31 mouse cellular contexts compared by ENCODE assay signal in genomic region chr6:28169851-28170539, GRCm38 (mm10). TPM values are rescaled to one million over a fixed set of nuclear protein-coding genes. Genes with fewer than 3 reads are reported as not detected.
DNase-seq lines count a peak whose midpoint lies in the region; ATAC-seq lines count a peak whose summit lies in the region.
"Had no signal": no experiment of that assay in that cellular context is flagged by ENCODE, and none has a peak within 500 bp of the region (broad histone marks: within the 10 kb centered on the region; RNA-seq: fewer than 3 reads in every experiment).

No protein-coding gene starts in this region.

- no peak overlapping the region for H3K27ac ChIP-seq in kidney, embryonic 15.5 days
- H3K27ac ChIP-seq in liver, embryonic 15.5 days (replicated peaks): no peak overlapping the region
- H3K27ac ChIP-seq: embryonic facial prominence, embryonic 13.5 days; hindbrain, embryonic 13.5 days; limb, embryonic 10.5 days; limb, embryonic 15.5 days; lung, embryonic 15.5 days; neural tube, embryonic 12.5 days had no signal

- H3K4me3 ChIP-seq in kidney, embryonic 15.5 days (replicated peaks): no peak overlapping the region
- no peak overlapping the region for H3K4me3 ChIP-seq in liver, embryonic 15.5 days (replicated peaks)
- H3K4me3 ChIP-seq: embryonic facial prominence, embryonic 13.5 days; erythroblast, embryonic 14.5 days; hindbrain, embryonic 13.5 days; limb, embryonic 10.5 days; limb, embryonic 15.5 days; lung, embryonic 15.5 days; neural tube, embryonic 12.5 days had no signal

- H3K36me3 ChIP-seq in kidney, embryonic 15.5 days: no peaks in the 10 kb centered on the region
- no peaks in the 10 kb centered on the region for H3K36me3 ChIP-seq in liver, embryonic 15.5 days (replicated peaks)
- H3K36me3 ChIP-seq: embryonic facial prominence, embryonic 13.5 days; hindbrain, embryonic 13.5 days; limb, embryonic 10.5 days; limb, embryonic 15.5 days; lung, embryonic 15.5 days; neural tube, embryonic 12.5 days had no signal

- H3K4me1 ChIP-seq in kidney, embryonic 15.5 days: no peaks in the 10 kb centered on the region
- H3K4me1 ChIP-seq in liver, embryonic 15.5 days (replicated peaks): no peaks in the 10 kb centered on the region
- H3K4me1 ChIP-seq: embryonic facial prominence, embryonic 13.5 days; hindbrain, embryonic 13.5 days; limb, embryonic 10.5 days; limb, embryonic 15.5 days; lung, embryonic 15.5 days; neural tube, embryonic 12.5 days had no signal

- no peak overlapping the region for H3K9ac ChIP-seq in kidney, embryonic 15.5 days
- H3K9ac ChIP-seq in liver, embryonic 15.5 days: no peak overlapping the region
- H3K9ac ChIP-seq: embryonic facial prominence, embryonic 13.5 days; forebrain, postnatal 0 days; hindbrain, embryonic 13.5 days; limb, embryonic 15.5 days; lung, embryonic 15.5 days; neural tube, embryonic 12.5 days had no signal

- no peak for ATAC-seq in kidney, embryonic 15.5 days (replicated peaks; ENCODE audit: low FRiP score)
- no peak for ATAC-seq in liver, embryonic 15.5 days (ENCODE audit: insufficient read depth)
- ATAC-seq: CD4-positive, CD25-positive, alpha-beta regulatory T cell, adult 4 months; forebrain, postnatal 0 days; intestine, embryonic 16.5 days; midbrain, embryonic 16.5 days had no signal

- DNase-seq in kidney, adult 9 months: peak; percentile 6
- peak; percentile 33 for DNase-seq in ES-CJ7 (ENCODE audit: low read depth, low spot score)
- DNase-seq in MEL-GATA-1-ER (ENCODE audit: extremely low read depth, low read depth): peak; percentile 49
- no peak for DNase-seq in layer of hippocampus, adult 18-20 months (ENCODE audit: low spot score in 2 of 2)
- DNase-seq in adrenal gland, postnatal 25 days: no peak
- DNase-seq: adrenal gland, postnatal 14 days; cerebellum, adult 11-12 months; cerebellum, adult 9-11 months; embryo, embryonic 11 days; forebrain, postnatal 0 days; gastrocnemius, postnatal 10 days; heart, postnatal 4 days; right cerebral cortex, adult 18-20 months; spleen, adult 18-20 months; thymus, adult 2 months; thymus, postnatal 36 days had no signal

- H3K27me3 ChIP-seq in kidney, embryonic 15.5 days: no peaks in the 10 kb centered on the region
- no peaks in the 10 kb centered on the region for H3K27me3 ChIP-seq in liver, embryonic 15.5 days
- H3K27me3 ChIP-seq: embryonic facial prominence, embryonic 13.5 days; hindbrain, embryonic 13.5 days; limb, embryonic 15.5 days; lung, embryonic 15.5 days; neural tube, embryonic 12.5 days had no signal

- no peaks in the 10 kb centered on the region for H3K9me3 ChIP-seq in kidney, embryonic 15.5 days (replicated peaks)
- H3K9me3 ChIP-seq in liver, embryonic 15.5 days (replicated peaks): no peaks in the 10 kb centered on the region
- H3K9me3 ChIP-seq: embryonic facial prominence, embryonic 13.5 days; hindbrain, embryonic 13.5 days; limb, embryonic 10.5 days; limb, embryonic 15.5 days; lung, embryonic 15.5 days; neural tube, embryonic 12.5 days had no signal

- 80% methylated on average over 19 of the region's 19 CpGs for WGBS in kidney, embryonic 15.5 days
- 58% methylated on average over 19 of the region's 19 CpGs for WGBS in liver, embryonic 15.5 days (ENCODE audit: insufficient replicate concordance)

- H3K4me2 ChIP-seq in kidney, embryonic 15.5 days: no peak overlapping the region
- peak overlapping the region; percentile 13 for H3K4me2 ChIP-seq in liver, embryonic 15.5 days
- H3K4me2 ChIP-seq: embryonic facial prominence, embryonic 13.5 days; hindbrain, embryonic 13.5 days; limb, embryonic 15.5 days; lung, embryonic 15.5 days; midbrain, embryonic 11.5 days; neural tube, embryonic 12.5 days had no signal

RNA-seq across cellular contexts. Expression of gene Grm8, which starts 35.0 kb away (rescaled TPM):
- 0.32 and 0.45 TPM in 2 replicates for polyA plus RNA-seq in kidney, embryonic 15.5 days (2015; fragmentation: Nextera tagmentation; extraction: Ambion mirVana)
- not detected in 2 replicates for polyA plus RNA-seq in liver, embryonic 15.5 days (2015; fragmentation: Nextera tagmentation; extraction: Ambion mirVana)
- total RNA-seq in layer of hippocampus, adult 18-20 months (2021): 1 to 10 TPM; 8.4 to 8.9 TPM
- 0.57 and 1.2 TPM in 2 replicates for total RNA-seq in adrenal gland, postnatal 25 days (2021)
- total RNA-seq: heart, postnatal 4 days; megakaryocyte progenitor cell, adult 5-6 weeks had no signal
- polyA plus RNA-seq: erythroblast, embryonic 14.5 days; heart, postnatal 0 days; lung, embryonic 15.5 days had no signal

Comparison
In these comparisons a context has a peak if more than half of its experiments do, and no peak if none do; other contexts are left out.
1. DNase-seq: peak in kidney, adult 9 months (single experiment), ES-CJ7 (single experiment) and MEL-GATA-1-ER (single experiment); none in layer of hippocampus, adult 18-20 months (0 of 2) and adrenal gland, postnatal 25 days (single experiment).